Mouse (Mus musculus): Measurements from ENCODE around the gene Cox17. TPM values are rescaled to one million over a fixed set of nuclear protein-coding genes. Genes with fewer than 3 reads are reported as not detected.

Cox17 gene
- polyA plus RNA-seq, 1 experiment from 2014 or later: 77.9 TPM

- Histone ChIP-seq H3K27ac (no peak overlapping the region), H3K9me3 (no peaks in the 10 kb centered on the region), H3K9ac (no peak overlapping the region), H3K4me3 (no peak overlapping the region), H3K4me1 (peaks cover 11% of the 10 kb centered on the region), H3K36me3 (replicated peaks) (peaks cover 18% of the 10 kb centered on the region; the same call in 1 of the 2 replicates), H3K4me2 (no peak overlapping the region), H3K27me3 (replicated peaks) (no peaks in the 10 kb centered on the region)
- ATAC-seq (replicated peaks): no peak
- 86% methylated on average over 7 of the region's 7 CpGs for WGBS
Observed at GRCm38 (mm10) chr16:38352031-38352430, 5.2 kb downstream of the Cox17 start.

- H3K27me3 ChIP-seq (replicated peaks): no peaks in the 10 kb centered on the region
- ATAC-seq (replicated peaks): no peak
- peaks cover 18% of the 10 kb centered on the region; the same call in 1 of the 2 replicates for H3K36me3 ChIP-seq (replicated peaks)
- H3K27ac ChIP-seq: no peak overlapping the region
- H3K4me1 ChIP-seq: peaks cover 5% of the 10 kb centered on the region
- H3K9me3 ChIP-seq: no peaks in the 10 kb centered on the region
- no peak overlapping the region for H3K4me3 ChIP-seq
- H3K9ac ChIP-seq: no peak overlapping the region
- no peak overlapping the region for H3K4me2 ChIP-seq
Observed at GRCm38 (mm10) chr16:38352851-38353250, 6.1 kb downstream of the Cox17 start.

DNA sequence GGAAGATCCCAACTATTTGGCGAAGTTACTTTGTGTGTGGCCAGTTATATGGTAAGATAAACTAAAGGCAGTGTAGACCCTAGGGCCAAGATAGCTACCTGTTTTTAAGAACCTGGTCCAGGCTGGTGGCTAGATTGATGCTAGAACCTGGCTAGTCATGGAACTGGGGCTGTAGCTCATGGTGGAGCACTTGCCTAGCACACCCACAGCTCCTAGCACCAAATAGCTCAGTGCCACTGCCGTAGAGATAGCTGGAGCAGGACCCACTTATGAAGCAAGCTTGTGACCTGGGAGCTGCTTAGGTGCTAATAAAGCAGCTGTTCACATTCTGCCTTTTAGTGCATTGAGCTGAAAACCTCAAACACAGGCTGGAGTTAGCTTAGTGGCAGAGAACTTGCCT is 6.9 kb downstream of the Cox17 start:
- H3K36me3 ChIP-seq (replicated peaks): peaks cover 18% of the 10 kb centered on the region; the same call in 1 of the 2 replicates
- 94% methylated on average over 2 of the region's 2 CpGs for WGBS
- no peak for ATAC-seq (replicated peaks)
- no peak overlapping the region for H3K9ac ChIP-seq
- H3K27me3 ChIP-seq (replicated peaks): no peaks in the 10 kb centered on the region
- H3K4me3 ChIP-seq: no peak overlapping the region
- no peak overlapping the region for H3K27ac ChIP-seq
- H3K4me1 ChIP-seq: no peaks in the 10 kb centered on the region
- no peaks in the 10 kb centered on the region for H3K9me3 ChIP-seq
- H3K4me2 ChIP-seq: no peak overlapping the region

DNA sequence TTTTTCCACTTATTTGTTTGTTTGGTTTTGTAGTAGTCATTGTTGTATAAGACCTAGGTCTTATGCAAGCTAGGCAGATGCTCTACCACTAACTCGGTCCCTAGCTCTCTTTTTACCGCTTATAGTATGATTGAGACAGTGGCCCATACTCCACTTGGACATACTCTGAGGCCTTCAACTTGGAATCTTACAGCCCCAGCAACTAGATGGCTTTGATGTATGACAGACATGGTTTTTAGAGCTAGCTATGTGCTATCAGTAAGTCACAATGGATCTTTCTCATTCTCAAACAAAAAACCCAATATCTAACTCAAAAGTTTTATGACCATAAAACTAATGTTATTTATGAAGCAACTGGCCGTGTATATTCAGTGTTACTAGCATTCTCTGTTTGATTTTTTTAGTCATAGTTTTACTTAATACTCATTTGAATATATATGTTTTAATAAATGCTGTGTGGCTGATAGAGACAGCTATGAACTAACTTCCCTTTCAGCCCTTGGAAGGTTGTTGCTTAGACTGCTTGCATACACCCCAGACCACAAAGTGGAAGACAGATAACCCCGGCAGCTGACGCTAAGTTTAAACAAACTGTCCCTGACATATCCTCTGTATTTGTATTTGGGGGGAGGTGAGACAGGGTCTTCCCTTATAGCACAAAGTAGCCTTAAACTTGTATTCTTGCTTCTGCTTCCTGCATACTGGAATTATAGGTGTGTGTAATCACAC is 7.6 kb downstream of the Cox17 start:
- ATAC-seq (replicated peaks): no peak
- Histone ChIP-seq H3K4me1 (no peaks in the 10 kb centered on the region), H3K4me2 (no peak overlapping the region), H3K36me3 (replicated peaks) (peaks cover 15% of the 10 kb centered on the region; the same call in 1 of the 2 replicates), H3K9ac (no peak overlapping the region), H3K27ac (no peak overlapping the region), H3K4me3 (no peak overlapping the region), H3K27me3 (replicated peaks) (no peaks in the 10 kb centered on the region), H3K9me3 (no peaks in the 10 kb centered on the region)
- 93% methylated on average over 5 of the region's 5 CpGs for WGBS

DNA sequence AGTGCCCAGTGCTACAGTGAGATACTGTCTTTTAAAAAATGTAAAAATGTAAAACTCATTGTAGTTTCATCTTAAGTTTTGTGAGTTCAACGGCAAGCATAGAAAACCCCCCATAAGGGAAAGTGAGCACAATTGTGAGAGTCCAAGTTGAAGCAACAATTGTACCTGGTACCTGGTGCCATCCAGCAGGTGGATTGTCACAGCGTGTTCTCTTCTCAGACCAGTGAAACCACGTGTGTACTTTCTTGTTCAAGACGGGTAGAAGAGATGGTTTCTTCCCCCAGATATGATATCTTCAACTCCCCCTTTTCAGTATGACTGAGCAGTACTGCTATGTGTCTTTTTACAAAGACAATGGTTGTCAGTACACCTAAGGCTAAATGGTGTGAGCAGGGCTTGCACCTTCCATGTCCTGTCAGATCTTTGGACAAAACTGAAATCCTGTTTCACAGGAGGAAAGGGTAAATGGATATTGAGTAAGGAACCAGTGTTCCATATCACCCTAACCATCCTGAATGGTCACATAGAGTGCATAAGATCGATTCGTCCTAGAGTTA is 11.5 kb downstream of the Cox17 start:
- Histone ChIP-seq H3K27ac (no peak overlapping the region), H3K9me3 (no peaks in the 10 kb centered on the region), H3K4me3 (no peak overlapping the region), H3K36me3 (replicated peaks) (no peaks in the 10 kb centered on the region), H3K9ac (no peak overlapping the region), H3K4me2 (no peak overlapping the region), H3K27me3 (replicated peaks) (no peaks in the 10 kb centered on the region), H3K4me1 (no peaks in the 10 kb centered on the region)
- no peak for ATAC-seq (replicated peaks)
- WGBS: 87% methylated on average over 6 of the region's 6 CpGs

DNA sequence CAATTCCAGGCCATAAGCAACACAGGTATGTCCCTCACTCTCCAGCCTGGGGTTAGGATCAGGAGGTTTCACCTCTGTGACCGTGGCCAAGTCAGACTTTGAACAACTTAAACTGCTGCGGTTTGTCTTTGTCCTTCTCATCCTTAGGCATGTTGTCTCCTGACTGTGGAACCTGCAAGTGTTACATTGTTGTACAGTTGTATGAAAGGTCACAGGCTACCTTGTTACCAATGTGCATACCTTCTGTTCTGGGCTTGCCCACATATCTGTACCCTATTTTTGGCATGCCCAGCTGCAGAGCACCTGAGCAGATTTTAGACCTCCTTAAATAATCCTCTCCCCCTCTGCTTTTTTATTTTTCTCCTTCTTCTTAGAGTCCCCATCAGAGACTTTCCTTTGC is 12.4 kb downstream of the Cox17 start:
- H3K4me2 ChIP-seq: no peak overlapping the region
- no peak overlapping the region for H3K4me3 ChIP-seq
- H3K9ac ChIP-seq: no peak overlapping the region
- no peaks in the 10 kb centered on the region for H3K9me3 ChIP-seq
- no peaks in the 10 kb centered on the region for H3K4me1 ChIP-seq
- ATAC-seq (replicated peaks): no peak
- H3K27ac ChIP-seq: no peak overlapping the region
- H3K27me3 ChIP-seq (replicated peaks): no peaks in the 10 kb centered on the region
- no peaks in the 10 kb centered on the region for H3K36me3 ChIP-seq (replicated peaks)
- WGBS: 94% methylated on average over 2 of the region's 2 CpGs

- 81% methylated on average over 3 of the region's 3 CpGs for WGBS
- Histone ChIP-seq H3K36me3 (replicated peaks) (no peaks in the 10 kb centered on the region), H3K9me3 (no peaks in the 10 kb centered on the region), H3K27ac (no peak overlapping the region), H3K4me2 (no peak overlapping the region), H3K27me3 (replicated peaks) (no peaks in the 10 kb centered on the region), H3K4me3 (no peak overlapping the region), H3K9ac (no peak overlapping the region), H3K4me1 (no peaks in the 10 kb centered on the region)
- ATAC-seq (replicated peaks): no peak
Observed at GRCm38 (mm10) chr16:38359857-38360256, 13.1 kb downstream of the Cox17 start.

- Histone ChIP-seq H3K27ac (no peak overlapping the region), H3K4me2 (no peak overlapping the region), H3K27me3 (replicated peaks) (no peaks in the 10 kb centered on the region), H3K4me3 (no peak overlapping the region), H3K4me1 (no peaks in the 10 kb centered on the region), H3K36me3 (replicated peaks) (no peaks in the 10 kb centered on the region), H3K9ac (no peak overlapping the region), H3K9me3 (no peaks in the 10 kb centered on the region)
- no peak for ATAC-seq (replicated peaks)
- 13% methylated on average over 2 of the region's 2 CpGs for WGBS
Observed at GRCm38 (mm10) chr16:38360317-38360716, 13.5 kb downstream of the Cox17 start.

DNA sequence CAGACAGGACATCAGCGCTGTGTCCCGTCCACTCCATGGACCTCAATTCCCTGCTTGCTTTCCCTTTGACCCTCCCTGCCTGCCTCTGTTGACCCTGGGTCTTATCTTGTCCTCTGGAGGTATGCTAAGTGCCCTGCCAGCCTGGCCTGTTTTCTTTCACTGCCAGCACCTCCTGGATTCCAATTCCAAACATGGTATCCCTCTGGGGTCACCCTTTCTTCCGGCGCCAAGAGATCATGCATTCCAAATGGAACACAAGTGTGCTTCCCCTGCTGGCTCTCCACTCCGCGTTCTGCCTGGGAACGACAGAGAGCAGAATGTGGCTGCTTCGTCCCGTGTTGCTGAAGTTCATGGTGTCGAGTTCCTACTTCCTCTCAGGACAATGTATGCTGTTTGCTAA is 15.1 kb downstream of the Cox17 start, which contains the start of gene Popdc2:
TSS of gene Popdc2 (plus strand) at position 277 of the 400 bp plus-strand sequence.
- Histone ChIP-seq H3K36me3 (replicated peaks) (no peaks in the 10 kb centered on the region), H3K4me3 (no peak within 1 kb of the TSS), H3K27me3 (replicated peaks) (no peaks in the 10 kb centered on the region), H3K4me1 (no peaks in the 10 kb centered on the region), H3K9me3 (no peaks in the 10 kb centered on the region), H3K9ac (no peak within 1 kb of the TSS), H3K4me2 (no peak within 1 kb of the TSS), H3K27ac (no peak within 1 kb of the TSS)
- no peak for ATAC-seq (replicated peaks)
- WGBS: 62% methylated on average over 10 of the region's 10 CpGs

DNA sequence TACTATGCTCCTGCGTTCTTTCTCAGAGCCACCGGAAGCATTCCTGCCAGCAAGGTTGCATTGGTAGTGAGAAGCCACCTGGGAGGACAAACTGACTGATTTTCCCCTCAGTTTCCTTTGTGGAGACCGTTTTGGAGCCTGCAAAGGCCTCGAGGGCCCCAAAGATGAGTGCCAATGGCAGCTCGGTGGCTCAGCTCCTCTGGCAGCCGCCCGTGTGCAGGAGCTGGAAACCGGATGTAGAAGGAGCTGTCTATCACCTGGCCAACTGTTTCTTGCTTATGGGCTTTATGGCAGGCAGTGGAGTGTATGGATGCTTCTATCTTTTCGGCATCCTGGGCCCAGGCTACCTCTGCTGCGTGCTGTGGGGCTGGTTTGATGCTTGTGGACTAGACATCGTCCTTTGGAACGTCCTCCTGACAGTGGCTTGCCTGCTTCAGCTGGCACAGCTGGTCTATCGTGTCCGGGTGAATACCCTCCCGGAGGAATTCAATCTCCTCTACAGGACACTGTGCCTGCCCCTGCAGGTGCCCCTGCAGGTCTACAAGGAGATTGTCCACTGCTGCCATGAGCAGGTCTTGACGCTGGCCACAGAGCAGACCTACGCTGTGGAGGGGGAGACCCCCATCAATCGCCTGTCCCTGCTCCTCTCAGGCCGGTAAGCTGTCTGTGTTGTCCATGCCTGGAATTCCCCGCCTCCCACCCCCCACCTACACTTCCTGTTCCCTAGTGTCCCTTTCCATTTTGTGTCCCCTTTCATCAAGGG is 15.9 kb downstream of the Cox17 start:
- no peak overlapping the region for H3K4me2 ChIP-seq
- 84% methylated on average over 20 of the region's 20 CpGs for WGBS

GRCm38 (mm10) chr16:38363256-38363595 is 16.4 kb downstream of the Cox17 start:
- no peak for ATAC-seq (replicated peaks)
- Histone ChIP-seq H3K4me2 (no peak overlapping the region), H3K9ac (no peak overlapping the region), H3K9me3 (no peaks in the 10 kb centered on the region), H3K36me3 (replicated peaks) (no peaks in the 10 kb centered on the region), H3K4me3 (no peak overlapping the region), H3K4me1 (no peaks in the 10 kb centered on the region), H3K27me3 (replicated peaks) (no peaks in the 10 kb centered on the region), H3K27ac (no peak overlapping the region)
- 82% methylated on average over 3 of the region's 3 CpGs for WGBS

More for the DNA sequence above, 15.9 kb downstream of the Cox17 start:
- Histone ChIP-seq H3K9me3 (no peaks in the 10 kb centered on the region), H3K4me3 (no peak overlapping the region), H3K9ac (no peak overlapping the region), H3K27me3 (replicated peaks) (no peaks in the 10 kb centered on the region), H3K4me1 (no peaks in the 10 kb centered on the region), H3K36me3 (replicated peaks) (no peaks in the 10 kb centered on the region), H3K27ac (no peak overlapping the region)
- no peak for ATAC-seq (replicated peaks)

DNA sequence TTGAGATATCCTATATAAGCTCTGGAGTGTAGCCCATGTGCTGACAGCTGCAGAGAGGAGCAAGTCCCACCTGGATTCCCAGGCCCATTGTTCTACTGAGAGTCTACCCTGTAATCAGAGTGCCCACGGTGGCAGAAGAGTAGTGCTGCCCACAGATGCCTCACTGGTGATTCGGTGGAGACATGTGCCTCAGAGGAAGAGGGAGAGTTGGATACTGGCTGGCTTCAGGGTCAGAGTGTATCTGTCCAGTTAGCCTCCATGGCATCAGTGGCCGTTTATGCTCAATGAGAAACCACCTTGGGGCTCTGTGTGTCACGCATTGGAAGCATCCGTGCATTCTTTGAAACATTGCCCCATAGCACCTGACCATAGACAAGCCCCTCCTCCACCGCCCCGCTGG is 16.9 kb downstream of the Cox17 start:
- Histone ChIP-seq H3K27me3 (replicated peaks) (no peaks in the 10 kb centered on the region), H3K4me3 (no peak overlapping the region), H3K4me2 (no peak overlapping the region), H3K4me1 (no peaks in the 10 kb centered on the region), H3K27ac (no peak overlapping the region), H3K9ac (no peak overlapping the region), H3K36me3 (replicated peaks) (no peaks in the 10 kb centered on the region), H3K9me3 (no peaks in the 10 kb centered on the region)
- no peak for ATAC-seq (replicated peaks)
- WGBS: 91% methylated on average over 7 of the region's 7 CpGs

All from midbrain, embryonic 15.5 days (tissue).